Mouse (Mus musculus) liver, embryonic 14 days (tissue): ENCODE results near the gene Stn1. TPM values are rescaled to one million over a fixed set of nuclear protein-coding genes. Genes with fewer than 3 reads are reported as not detected.

Experiments used
- polyA plus RNA-seq: library from polyadenylated mRNA; depleted of rRNA; stranded (reverse); fragments of >200 nt; gene quantifications from 2 replicates; pipeline ENCODE4 v1.2.3, GENCODE M21; 2012; rRNA removed

Gene Stn1
- 6.5 and 6.6 TPM in 2 replicates for polyA plus RNA-seq

GRCm38 (mm10) chr19:47537300-47537792 lies at the start of gene Stn1:
Gene Stn1, minus strand, starts transcription at chr19:47537507.

GRCm38 (mm10) chr19:47579225-47579787 lies 42.0 kb upstream of the Stn1 start, which contains the start of gene Slk:
Gene Slk, plus strand, starts transcription at chr19:47579678.

GRCm38 (mm10) chr19:47464304-47465241 lies 72.7 kb downstream of the Stn1 start, which contains the start of gene Sh3pxd2a:
Gene Sh3pxd2a, minus strand, starts transcription at chr19:47464401.

Other genes starting within 250 kb of the Stn1 start
- 1.6 and 1.7 TPM in 2 replicates for gene Sh3pxd2a, start 73.1 kb downstream of the Stn1 start, polyA plus RNA-seq
- 19.0 and 20.1 TPM in 2 replicates for gene Slk, start 42.2 kb upstream of the Stn1 start, polyA plus RNA-seq
- 0.08 and 0.15 TPM in 2 replicates for gene Col17a1, start 154.6 kb upstream of the Stn1 start, polyA plus RNA-seq
- 36.9 and 39.7 TPM in 2 replicates for gene Sfr1, start 194.2 kb upstream of the Stn1 start, polyA plus RNA-seq